Mouse (Mus musculus) 416B (cell line): ENCODE results near the gene Htra2.

Experiments
- DNase-seq: peaks from one replicate; pipeline ENCODE4 v3.0.0; 2011; ENCODE audit warnings: low read depth

The Htra2 gene

GRCm38 (mm10) chr6:83004872-83005271 lies 50.2 kb downstream of the Htra2 start:
- DNase-seq: peak; percentile 88

- no peak for DNase-seq
Measured at GRCm38 (mm10) chr6:83004309-83004708, 50.8 kb downstream of the Htra2 start.

- DNase-seq: no peak
Measured at GRCm38 (mm10) chr6:83003850-83004249, 51.2 kb downstream of the Htra2 start.

GRCm38 (mm10) chr6:83003082-83003481 lies 52.0 kb downstream of the Htra2 start:
- no peak for DNase-seq
